Mouse (Mus musculus): ENCODE data around the gene Vamp9. TPM values are rescaled to one million over a fixed set of nuclear protein-coding genes. Genes with fewer than 3 reads are reported as not detected.

Gene Vamp9
- not detected for total RNA-seq (2021)
- long read RNA-seq, experiment 1, partial matches to known transcripts: 0 of 1 reads
- long read RNA-seq, experiment 1, other reads (novel, unspliced or antisense): 1 of 1 reads
- long read RNA-seq, experiment 2: 0 reads

DNA sequence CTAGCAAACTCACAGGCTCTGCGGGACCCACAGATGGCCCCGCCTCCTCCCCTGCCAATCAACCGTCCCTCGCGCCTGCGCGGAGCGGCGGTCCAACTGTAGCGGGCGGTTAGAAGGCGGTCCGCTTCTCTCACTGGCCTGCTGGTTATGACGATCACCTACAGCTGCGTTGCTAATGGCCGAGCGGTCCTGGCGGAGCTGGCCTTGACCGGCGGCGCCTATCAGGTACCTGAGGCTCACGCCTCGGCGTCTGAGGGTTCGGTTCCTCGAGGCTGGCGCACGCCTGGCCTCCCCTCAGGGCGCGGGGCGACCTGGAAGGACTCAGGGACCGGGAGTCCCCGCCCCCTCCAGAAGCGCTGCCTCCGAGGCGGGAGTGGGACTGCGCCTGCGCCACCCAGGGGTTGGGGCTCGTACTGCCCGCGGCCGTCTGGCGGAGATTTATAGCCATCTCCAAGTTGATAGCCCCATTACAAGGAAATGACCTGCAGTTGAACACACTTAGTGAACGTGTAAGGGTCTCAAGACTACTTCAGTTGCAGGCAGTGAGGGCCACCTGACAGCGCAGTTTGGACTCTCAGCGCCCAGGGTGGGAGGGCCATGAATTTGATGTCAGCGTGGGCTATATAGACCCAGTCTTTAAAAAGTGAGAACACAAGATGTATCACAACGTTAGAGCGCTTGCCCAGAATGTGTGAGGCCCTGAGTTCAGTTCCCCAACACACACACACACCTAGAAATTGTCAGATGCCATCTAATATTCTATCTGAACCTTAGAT lies at the start of gene Vamp9:
TSS of gene Vamp9 (plus strand) at position 74 of the 776 bp plus-strand sequence.
- Histone ChIP-seq H3K27ac (peak within 1 kb of the TSS; percentile 91), H3K4me3 (peak within 1 kb of the TSS; percentile 81)
- intact Hi-C loops (cut with DNase I): loop anchor here (10.0 kb wide), 1 partner anchor 128 kb away; the partner anchor contains the start of genes Enoph1 and Hnrnpdl
- peak; percentile 47 for TF ChIP-seq CTCF (IDR thresholded peaks at IDR 0.05)
- peak; percentile 97 for DNase-seq

DNA sequence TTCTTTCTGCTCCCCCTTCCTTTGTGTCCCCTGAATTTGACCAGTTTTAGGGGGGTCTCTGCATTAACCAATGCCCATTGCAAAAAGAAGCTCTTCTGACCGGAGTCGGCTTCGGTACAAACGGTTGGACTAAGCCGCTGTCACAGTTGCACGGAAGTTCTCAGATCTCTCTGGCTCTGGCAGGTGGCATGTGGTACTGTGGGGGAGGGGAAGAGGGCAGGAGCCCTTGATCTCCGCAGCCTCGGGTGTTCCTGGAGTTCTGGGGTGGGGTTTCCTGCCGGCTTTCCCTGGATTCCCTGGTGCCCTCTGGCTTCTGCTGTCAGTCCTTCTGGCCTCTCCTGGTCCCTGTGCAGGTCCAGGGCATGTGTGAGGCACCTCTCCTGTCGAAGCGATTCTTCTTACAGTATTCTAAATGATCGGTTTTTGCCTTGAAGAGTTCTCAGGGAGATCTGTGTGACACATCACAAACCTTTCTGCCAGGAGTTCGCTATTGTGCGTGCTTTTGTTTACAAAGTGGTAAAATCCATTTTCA lies 48.9 kb upstream of the Vamp9 start:
- no peak for TF ChIP-seq CTCF (IDR thresholded peaks at IDR 0.05)
- Histone ChIP-seq H3K27ac (no peak overlapping the region), H3K4me3 (no peak overlapping the region)
- intact Hi-C loops (cut with DNase I): no loop called here
- no peak for DNase-seq

DNA sequence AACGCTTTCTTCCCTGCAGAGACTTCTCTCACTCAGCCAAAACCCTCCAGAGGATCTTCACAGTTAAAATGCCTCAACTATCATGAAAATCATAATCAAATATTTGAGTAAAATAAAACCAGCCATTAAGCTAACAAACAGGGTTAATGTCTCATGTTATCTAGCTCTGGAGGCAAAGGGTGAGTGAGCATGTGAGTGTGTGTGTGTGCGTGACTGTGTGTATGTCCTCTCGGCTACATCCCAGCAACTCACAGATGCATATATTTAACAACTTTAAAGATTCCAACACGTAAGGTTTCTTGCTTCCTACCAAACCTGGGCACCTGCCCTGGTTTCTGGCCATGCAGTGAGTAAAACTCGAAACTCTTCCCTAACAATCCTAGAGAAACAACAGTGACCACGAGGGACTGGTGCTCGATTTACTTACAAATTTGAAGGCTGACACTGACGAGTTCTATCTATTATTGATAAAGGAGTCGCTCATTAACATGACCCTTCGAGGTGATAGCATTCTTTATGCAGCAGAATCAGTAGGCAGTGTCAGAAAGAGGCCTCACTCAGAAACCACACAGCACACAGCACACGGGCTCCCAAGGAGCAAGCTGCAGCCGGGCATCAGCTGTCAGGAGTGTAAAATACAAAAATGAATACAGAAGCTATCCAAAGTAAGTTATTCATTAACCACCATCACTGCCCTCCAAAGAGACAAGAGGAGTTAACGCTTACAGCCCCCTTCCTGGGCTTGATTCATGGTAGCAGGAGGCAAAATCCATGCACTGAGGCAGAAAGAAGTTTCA lies 46.2 kb upstream of the Vamp9 start:
- intact Hi-C loops (cut with DNase I): no loop called here
- TF ChIP-seq CTCF (IDR thresholded peaks at IDR 0.05): no peak
- Histone ChIP-seq H3K4me3 (no peak overlapping the region), H3K27ac (no peak overlapping the region)
- no peak for DNase-seq

DNA sequence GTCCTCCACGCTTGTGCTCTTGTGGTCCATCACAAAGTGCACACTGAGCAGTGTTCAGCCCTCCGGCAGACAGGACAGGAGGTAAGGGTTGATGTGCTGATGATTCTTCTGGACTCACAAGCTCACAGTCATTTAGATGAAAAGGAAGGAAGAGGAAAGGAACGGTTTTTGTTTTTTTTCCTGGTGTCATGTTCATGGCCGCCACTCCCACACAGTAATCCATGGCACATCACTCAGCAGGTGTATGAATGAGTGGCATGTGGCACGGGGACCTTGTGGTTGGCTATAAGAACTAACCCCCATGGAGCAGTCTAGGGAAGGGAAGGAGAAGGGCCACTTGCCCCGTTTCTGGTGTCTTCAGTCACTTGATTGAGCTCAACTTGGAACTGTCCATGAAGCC lies 44.2 kb upstream of the Vamp9 start:
- H3K4me3 ChIP-seq: no peak overlapping the region
- no peak for TF ChIP-seq CTCF (IDR thresholded peaks at IDR 0.05)
- intact Hi-C loops (cut with DNase I): no loop called here
- H3K27ac ChIP-seq: no peak overlapping the region
- no peak for DNase-seq

DNA sequence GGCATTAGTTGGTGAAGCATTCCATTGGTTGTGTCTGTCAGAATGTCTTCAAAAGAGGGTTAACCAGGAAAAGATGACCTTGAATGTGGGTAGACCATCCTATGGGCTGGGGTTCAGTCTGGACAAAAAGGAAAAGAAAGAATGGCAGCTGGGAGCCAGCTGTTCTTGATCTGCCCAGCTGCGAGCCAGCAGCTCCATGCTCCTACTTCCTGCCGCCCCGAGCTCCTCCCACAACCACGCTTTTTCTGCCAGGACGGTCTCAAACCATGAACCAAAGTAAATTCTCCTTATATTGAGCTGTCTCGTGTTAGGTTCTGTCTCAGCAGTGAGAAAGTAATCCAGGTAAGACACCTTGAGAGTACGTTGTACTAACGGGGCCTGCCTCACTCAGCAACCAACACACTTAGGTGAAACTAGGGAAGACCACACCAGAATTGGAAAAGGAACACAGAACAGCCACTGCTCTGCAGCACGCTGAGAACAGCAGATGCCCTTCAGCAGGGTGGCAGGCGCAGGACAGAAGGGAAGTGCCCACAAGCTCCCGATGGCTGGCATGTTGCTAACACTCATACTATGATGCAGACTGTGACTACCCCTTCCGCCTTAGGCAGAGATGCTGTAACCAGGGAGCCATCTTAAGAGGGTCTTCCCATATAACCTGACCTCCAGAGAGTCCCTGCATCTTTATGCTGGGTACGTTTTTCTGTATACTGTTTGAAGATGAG lies 42.2 kb upstream of the Vamp9 start:
- intact Hi-C loops (cut with DNase I): no loop called here
- DNase-seq: no peak
- Histone ChIP-seq H3K27ac (no peak overlapping the region), H3K4me3 (no peak overlapping the region)
- TF ChIP-seq CTCF (IDR thresholded peaks at IDR 0.05): no peak

DNA sequence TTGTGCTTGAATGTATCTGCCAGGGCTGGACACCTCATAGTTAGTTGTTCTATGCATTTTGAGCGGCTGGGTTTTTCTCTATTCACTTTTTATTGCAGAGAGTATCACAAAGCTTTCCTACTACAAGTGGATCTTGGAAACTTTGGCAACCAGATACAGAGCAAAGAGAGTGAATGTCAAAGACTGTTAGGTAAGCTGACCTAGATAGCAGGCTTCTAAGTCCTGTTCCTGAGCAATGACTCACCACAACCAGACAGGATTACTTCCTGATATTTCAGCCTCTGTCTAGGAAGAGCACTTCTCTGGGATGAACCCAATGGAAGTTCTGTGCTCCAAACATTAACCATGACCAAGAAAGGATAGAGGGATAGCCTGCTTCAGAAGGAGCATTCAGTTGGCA lies 40.3 kb upstream of the Vamp9 start:
- no peak for TF ChIP-seq CTCF (IDR thresholded peaks at IDR 0.05)

DNA sequence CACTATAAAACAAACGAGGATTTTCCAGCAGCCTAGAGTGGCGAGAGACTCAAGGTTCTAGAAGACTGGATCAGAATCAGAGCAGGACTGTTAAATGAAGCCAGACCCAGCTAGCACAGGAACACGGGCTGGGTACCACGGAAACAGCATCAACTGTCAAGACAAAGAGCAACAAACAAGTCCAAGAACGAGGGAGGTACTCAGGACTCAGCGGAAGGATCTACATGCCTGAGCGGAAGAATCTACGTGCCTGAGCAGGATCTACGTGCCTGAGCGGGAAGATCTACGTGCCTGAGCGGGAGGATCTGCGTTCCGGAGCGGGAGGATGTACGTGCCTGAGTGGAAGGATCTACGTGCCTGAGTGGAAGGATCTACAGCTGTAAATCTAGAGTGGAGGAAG lies 37.8 kb upstream of the Vamp9 start:
- no peak overlapping the region for H3K27ac ChIP-seq
- H3K4me3 ChIP-seq: no peak overlapping the region
- TF ChIP-seq CTCF (IDR thresholded peaks at IDR 0.05): no peak
- intact Hi-C loops (cut with DNase I): no loop called here
- no peak for DNase-seq

More for the DNA sequence above, 40.3 kb upstream of the Vamp9 start:
- no peak for DNase-seq
- Histone ChIP-seq H3K27ac (no peak overlapping the region), H3K4me3 (no peak overlapping the region)
- intact Hi-C loops (cut with DNase I): no loop called here

DNA sequence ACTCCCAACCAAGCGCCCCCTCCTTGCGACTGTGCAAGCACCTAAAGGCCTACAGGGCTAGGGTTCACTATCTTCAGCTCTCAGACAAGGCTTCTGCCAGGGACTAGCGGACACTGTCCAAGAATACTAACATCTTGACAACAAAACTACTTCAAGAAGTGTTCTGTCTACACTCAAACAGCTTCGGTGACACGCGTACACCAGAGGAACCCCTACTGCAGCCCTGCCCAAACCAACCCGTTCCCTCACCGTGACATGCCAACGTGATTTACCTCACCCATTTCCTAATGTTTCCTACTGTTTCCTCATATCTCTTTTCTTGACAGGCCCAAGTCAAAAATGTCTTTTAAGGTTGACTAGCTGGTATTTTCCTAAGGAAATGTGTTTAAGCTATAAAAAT lies 37.1 kb upstream of the Vamp9 start:
- Histone ChIP-seq H3K27ac (no peak overlapping the region), H3K4me3 (no peak overlapping the region)
- TF ChIP-seq CTCF (IDR thresholded peaks at IDR 0.05): no peak
- no peak for DNase-seq
- intact Hi-C loops (cut with DNase I): no loop called here

DNA sequence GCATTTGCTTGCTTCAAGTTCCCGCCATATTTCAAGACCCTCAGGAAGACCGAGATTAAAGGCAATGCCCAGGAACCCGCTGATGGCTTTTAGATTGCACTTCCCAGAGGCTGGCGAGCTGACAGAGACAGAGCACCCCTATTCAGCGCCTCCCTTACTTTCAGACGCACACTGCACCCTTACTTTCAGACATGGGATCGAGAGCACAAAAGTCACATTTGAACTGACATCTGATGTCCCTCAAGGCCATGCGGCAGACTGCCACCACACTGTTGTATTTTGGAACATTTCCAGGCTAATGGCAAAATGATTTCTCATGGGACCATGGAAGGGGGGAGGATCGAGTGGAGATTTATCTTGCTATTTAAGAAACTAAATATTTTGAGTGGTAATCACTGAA lies 28.5 kb upstream of the Vamp9 start:
- H3K4me3 ChIP-seq: no peak overlapping the region
- no peak for DNase-seq
- H3K27ac ChIP-seq: no peak overlapping the region
- no peak for TF ChIP-seq CTCF (IDR thresholded peaks at IDR 0.05)
- intact Hi-C loops (cut with DNase I): no loop called here

DNA sequence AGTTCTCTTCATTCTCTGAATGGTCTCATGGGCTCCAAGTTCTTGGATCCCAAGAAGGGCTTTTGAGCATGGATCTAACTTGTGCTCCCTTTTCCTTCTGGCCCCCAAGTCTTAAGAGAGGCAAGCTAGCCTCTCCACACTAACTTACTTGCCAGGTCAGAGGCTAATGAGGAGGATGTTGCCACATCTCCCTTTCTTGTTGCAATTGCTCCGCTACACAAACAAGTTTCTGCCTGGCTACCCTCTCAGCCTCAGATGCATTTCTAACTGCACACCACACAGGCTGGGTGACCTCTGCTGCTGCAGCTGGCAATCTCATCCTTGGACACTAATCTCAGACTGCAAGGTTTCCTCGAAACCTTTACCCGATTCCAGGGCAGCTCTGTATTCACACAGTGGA lies 23.6 kb upstream of the Vamp9 start:
- intact Hi-C loops (cut with DNase I): no loop called here
- no peak overlapping the region for H3K4me3 ChIP-seq
- H3K27ac ChIP-seq: no peak overlapping the region
- no peak for TF ChIP-seq CTCF (IDR thresholded peaks at IDR 0.05)
- no peak for DNase-seq

DNA sequence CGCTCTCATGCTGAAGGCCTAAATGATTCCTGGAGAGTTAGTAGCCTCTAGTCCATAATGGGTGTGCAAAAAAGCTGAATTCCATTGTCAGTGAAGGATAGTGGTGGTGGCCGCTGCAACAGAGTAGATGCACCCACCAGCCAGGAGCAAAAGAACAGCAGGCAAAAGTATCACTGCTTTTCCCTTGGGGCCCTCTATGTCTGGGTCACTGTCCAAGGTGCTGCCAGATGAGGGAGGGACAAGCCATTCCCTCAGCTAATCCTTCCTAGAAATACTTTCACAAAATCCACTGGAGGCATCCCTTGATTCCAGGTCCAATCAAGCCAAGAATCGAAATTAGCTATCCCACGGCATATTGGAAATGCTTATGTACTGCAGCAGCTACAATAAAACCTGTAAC lies 22.0 kb upstream of the Vamp9 start:
- no peak overlapping the region for H3K4me3 ChIP-seq
- no peak for TF ChIP-seq CTCF (IDR thresholded peaks at IDR 0.05)
- DNase-seq: no peak
- H3K27ac ChIP-seq: no peak overlapping the region
- intact Hi-C loops (cut with DNase I): no loop called here

DNA sequence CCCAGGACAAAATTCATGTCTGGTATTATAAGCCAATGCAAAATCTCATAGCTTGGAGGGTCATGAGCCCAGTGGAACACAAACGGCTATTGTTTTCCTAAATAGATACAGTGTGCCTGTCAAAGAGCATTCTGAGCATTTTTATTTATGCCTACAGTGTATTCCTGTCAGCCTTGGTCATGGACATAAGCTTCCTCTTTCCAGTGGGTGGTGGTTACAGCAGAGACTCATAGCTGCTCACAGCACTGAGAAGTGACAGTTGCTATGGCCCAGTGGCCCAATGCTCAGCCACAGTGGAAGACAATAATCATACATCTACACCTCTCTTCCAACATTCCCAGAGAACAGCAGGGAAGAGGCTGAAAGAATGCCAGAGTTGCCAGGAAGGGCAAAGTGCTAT lies 18.9 kb upstream of the Vamp9 start:
- intact Hi-C loops (cut with DNase I): no loop called here
- no peak overlapping the region for H3K4me3 ChIP-seq
- no peak overlapping the region for H3K27ac ChIP-seq
- no peak for DNase-seq
- no peak for TF ChIP-seq CTCF (IDR thresholded peaks at IDR 0.05)

Data from gastrocnemius, adult 2 months (tissue).